Mouse (Mus musculus): ENCODE results near the gene Ppp2r2c.

GRCm38 (mm10) chr5:36942446-36942845, 74.1 kb downstream of the Ppp2r2c start:
- TF ChIP-seq POLR2A (IDR thresholded peaks at IDR 0.05; ENCODE audit: borderline replicate concordance, extremely low read depth, low read depth, low read length) (no peak), CTCF (IDR thresholded peaks at IDR 0.05; ENCODE audit: insufficient read depth, low read length) (no peak)

Data from lung, adult 2 months (tissue).